Mouse (Mus musculus) midbrain, embryonic 10.5 days (tissue): ENCODE measurements around the gene Mroh2a. TPM values are rescaled to one million over a fixed set of nuclear protein-coding genes. Genes with fewer than 3 reads are reported as not detected.

Experiments
- polyA plus RNA-seq: library from polyadenylated mRNA; unstranded; fragments of >200 nt; fragmentation: Nextera tagmentation; extraction: Ambion mirVana; gene quantifications from 2 replicates; pipeline ENCODE4 v1.2.1, GENCODE M21; 2016

Gene Mroh2a
- polyA plus RNA-seq, 1 experiment from 2014 or later = 0.91 TPM

Other genes starting within 250 kb of the Mroh2a start
- 30.9 and 35.0 TPM in 2 replicates for gene Usp40, start 218.4 kb upstream of the Mroh2a start, polyA plus RNA-seq
- gene Ugt1a10, start 171.6 kb upstream of the Mroh2a start, polyA plus RNA-seq = not detected in 2 replicates
- not detected in 2 replicates for gene Ugt1a9, start 156.2 kb upstream of the Mroh2a start, polyA plus RNA-seq
- not detected in 2 replicates for gene Ugt1a8, start 139.2 kb upstream of the Mroh2a start, polyA plus RNA-seq
- 0.56 and 1.1 TPM in 2 replicates for gene Ugt1a7c, start 131.9 kb upstream of the Mroh2a start, polyA plus RNA-seq
- not detected in 2 replicates for gene Ugt1a6b, start 123.7 kb upstream of the Mroh2a start, polyA plus RNA-seq
- gene Ugt1a6a, start 92.2 kb upstream of the Mroh2a start, polyA plus RNA-seq = not detected in 2 replicates
- gene Ugt1a5, start 61.0 kb upstream of the Mroh2a start, polyA plus RNA-seq = not detected in 2 replicates
- not detected in 2 replicates for gene Ugt1a2, start 26.4 kb upstream of the Mroh2a start, polyA plus RNA-seq
- gene Dnajb3, start 21.2 kb upstream of the Mroh2a start, polyA plus RNA-seq = 10.7 and 11.1 TPM in 2 replicates
- gene Ugt1a1, start 15.0 kb upstream of the Mroh2a start, polyA plus RNA-seq = not detected in 2 replicates
- 213 and 222 TPM in 2 replicates for gene Hjurp, start 50.6 kb downstream of the Mroh2a start, polyA plus RNA-seq
- gene Trpm8, start 50.7 kb downstream of the Mroh2a start, polyA plus RNA-seq = not detected in 2 replicates
- gene Spp2, start 180.0 kb downstream of the Mroh2a start, polyA plus RNA-seq = not detected in 2 replicates